Mouse (Mus musculus) spleen, adult 2 months (tissue): Measurements from ENCODE around the gene Spef2.

Source experiments
- CTCF ChIP-seq: fragments of 200-500 bp; IDR thresholded peaks from 2 replicates; pipeline ENCODE4 v1.5.1; 2011; ENCODE audit warnings: mild to moderate bottlenecking, inconsistent platforms; ENCODE audit not compliant: insufficient read depth, insufficient read length, insufficient replicate concordance; ENCODE audit errors: extremely low read depth
- POLR2A ChIP-seq: fragments of 200-500 bp; IDR thresholded peaks from 2 replicates; pipeline ENCODE4 v1.6.1; 2011; ENCODE audit warnings: low read depth, low read length, inconsistent platforms

DNA sequence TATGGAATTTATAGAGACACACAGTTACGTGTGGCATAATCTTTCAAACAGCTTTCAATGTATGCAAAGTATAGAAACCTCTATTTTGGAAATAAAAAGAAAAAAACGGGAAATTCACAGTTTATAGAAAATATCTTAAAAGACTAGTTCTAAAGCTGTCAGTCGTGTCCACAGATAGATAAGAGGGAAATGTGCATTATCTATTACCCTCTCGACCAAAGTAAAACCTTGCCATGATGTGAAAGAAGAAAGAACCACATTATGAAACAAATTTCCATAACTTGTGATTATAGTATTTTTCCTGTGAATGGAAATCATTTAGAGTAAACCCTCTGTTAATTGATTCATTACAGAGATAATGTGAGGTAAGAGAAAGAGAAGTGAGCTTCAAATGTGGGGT is 65.2 kb downstream of the Spef2 start:
- TF ChIP-seq CTCF (no peak), POLR2A (no peak)
